Mouse (Mus musculus): ENCODE results near the gene Rgl2.

Gene Rgl2

DNA sequence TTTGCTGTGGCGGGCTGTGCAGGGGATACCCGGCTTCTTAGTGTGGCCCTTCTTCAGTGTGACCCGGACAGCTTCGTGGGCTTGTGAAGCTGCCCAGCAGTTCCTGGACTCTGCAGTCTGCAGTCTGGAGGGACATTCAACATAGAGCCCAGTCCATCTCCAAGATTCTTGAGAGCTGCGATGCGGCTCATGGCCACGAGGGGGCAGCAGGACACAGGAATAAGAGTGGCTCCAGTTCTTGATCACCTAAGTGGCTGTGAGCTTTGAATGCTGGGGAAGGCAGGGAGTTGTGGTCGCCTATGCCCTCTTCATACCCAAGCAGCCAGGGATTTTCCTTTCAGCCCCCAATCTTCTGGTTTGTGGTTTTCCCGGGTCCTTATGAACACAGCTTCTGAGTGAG is 39.1 kb downstream of the Rgl2 start:
- DNase-seq (ENCODE audit: low read depth, low spot score): peak; percentile 82

GRCm38 (mm10) chr17:33968927-33969326 is 39.6 kb downstream of the Rgl2 start:
- peak; percentile 63 for DNase-seq (ENCODE audit: low read depth, low spot score)

- DNase-seq (ENCODE audit: low read depth, low spot score): no peak
Observed at GRCm38 (mm10) chr17:33969394-33969793, 40.1 kb downstream of the Rgl2 start.

DNA sequence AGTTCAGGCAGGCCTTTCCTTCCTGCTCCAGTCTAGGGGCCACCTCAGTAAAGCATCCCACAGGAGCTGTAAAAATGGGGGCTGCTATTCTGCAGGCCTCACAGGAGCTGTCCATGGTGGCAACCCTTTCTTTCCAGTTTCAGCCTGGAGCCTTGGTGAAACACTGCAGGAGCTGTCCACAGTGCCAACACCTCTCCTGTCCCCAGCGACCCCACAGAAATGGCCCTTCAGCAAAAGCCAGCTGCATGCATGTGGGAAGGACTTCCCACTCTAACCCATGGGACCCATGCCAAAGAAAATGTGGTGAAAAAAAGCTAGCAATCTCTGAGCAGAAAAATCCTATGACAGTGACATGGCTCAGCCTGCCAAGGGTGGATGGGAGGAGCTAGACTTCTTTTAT is 43.3 kb downstream of the Rgl2 start:
- DNase-seq (ENCODE audit: low read depth, low spot score): no peak

- DNase-seq (ENCODE audit: low read depth, low spot score): no peak
Observed at GRCm38 (mm10) chr17:33973572-33973971, 44.2 kb downstream of the Rgl2 start.

DNA sequence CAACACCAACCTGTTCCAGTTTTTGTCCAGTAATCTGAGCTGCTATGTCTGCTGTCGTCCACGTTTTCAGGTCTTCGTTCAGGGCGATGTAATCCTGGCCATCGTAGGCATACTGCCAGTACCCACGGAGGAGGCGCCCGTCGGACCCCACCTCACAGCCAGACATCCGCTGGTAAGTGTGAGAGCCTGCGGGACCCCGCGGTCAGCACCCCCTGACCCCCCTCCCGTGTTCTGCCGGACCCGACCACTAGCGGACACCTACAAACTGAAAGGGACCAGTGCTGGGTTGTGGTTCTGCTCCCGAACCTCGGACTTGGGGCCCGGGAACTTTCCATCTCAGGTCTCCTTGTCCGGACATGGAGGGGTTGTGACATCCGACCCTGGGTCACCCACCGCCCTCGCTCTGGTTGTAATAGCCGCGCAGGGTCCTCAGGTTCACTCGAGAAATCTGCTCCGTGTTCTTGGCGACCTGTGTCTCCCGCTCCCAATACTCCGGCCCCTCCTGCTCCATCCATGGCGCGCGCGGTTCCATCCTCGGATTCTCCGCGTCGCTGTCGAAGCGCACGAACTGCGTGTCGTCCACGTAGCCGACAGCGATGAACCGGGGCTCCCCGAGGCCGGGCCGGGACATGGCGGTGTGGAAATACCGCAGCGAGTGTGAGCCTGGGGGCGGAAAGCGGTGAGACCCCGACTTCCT is 48.7 kb downstream of the Rgl2 start:
- no peak for DNase-seq (ENCODE audit: low read depth, low spot score)

DNA sequence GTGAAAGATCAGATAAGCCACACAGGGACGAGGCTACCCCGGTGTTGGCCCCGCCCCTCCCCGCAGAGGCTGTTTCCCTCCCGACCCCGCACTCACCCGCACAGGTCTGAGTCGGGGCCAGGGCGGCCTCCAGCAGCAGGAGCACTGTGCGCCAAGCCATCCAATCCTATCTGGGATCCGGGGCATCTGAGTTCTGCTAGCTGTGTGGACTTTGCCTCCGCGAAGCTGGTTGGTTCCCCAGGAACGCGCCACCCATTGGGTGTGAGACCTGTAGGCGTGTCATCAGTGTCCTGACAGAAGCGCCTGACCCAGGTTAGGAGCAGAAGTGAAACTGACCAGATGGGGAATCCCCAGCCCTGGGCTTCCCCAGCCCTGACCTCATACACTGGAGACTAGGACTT is 49.3 kb downstream of the Rgl2 start:
- DNase-seq (ENCODE audit: low read depth, low spot score): peak; percentile 63

- DNase-seq (ENCODE audit: low read depth, low spot score): no peak
Observed at GRCm38 (mm10) chr17:33979512-33980050, 50.2 kb downstream of the Rgl2 start.

DNA sequence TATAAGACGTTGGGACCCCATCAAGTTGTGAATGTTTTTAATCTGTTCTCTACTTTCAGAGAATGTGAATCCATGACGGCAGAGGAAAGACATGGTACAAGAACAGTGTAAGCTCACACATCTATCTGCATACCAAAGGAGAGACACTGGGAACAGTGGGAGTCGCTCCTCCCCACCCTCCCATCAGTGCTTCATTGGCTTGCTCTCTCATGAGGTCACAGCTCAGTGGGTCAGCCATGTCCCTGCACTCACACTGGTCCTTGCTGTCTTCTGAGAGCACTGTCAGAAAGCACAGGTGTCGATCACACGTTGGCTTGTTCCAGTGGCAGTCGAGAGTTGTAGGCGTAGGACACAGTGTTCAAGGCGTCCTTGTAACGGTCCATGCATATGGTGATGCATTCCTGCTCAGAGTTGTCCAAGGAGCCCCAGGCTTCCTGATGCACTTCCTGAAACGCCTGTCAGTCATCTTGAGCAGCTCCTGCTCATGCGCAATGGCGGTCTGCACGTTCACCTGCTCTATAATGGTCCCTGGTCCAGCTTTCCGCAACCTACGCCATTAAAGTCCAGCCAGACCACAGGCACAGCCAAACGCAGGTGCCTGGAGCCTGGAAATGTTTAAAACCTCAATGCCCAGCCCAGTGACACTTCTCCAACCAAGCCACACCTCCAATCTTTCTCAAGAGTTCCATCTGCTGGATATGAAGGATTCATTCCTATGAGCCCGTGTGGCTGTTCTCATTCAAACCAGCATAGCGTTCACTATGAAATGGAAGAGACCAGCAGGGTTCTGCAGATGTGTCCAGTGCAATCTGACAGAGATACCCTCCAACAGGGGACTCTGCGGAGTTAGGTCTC is 51.1 kb downstream of the Rgl2 start:
- DNase-seq (ENCODE audit: low read depth, low spot score): no peak

- peak; percentile 88 for DNase-seq (ENCODE audit: low read depth, low spot score)
Observed at GRCm38 (mm10) chr17:33981192-33981909, 52.0 kb downstream of the Rgl2 start.

- peak; percentile 45 for DNase-seq (ENCODE audit: low read depth, low spot score)
Observed at GRCm38 (mm10) chr17:33982136-33982535, 52.8 kb downstream of the Rgl2 start.

All from retina, postnatal 7 days (tissue).